Mouse (Mus musculus): ENCODE measurements around the gene Olig2.

DNA sequence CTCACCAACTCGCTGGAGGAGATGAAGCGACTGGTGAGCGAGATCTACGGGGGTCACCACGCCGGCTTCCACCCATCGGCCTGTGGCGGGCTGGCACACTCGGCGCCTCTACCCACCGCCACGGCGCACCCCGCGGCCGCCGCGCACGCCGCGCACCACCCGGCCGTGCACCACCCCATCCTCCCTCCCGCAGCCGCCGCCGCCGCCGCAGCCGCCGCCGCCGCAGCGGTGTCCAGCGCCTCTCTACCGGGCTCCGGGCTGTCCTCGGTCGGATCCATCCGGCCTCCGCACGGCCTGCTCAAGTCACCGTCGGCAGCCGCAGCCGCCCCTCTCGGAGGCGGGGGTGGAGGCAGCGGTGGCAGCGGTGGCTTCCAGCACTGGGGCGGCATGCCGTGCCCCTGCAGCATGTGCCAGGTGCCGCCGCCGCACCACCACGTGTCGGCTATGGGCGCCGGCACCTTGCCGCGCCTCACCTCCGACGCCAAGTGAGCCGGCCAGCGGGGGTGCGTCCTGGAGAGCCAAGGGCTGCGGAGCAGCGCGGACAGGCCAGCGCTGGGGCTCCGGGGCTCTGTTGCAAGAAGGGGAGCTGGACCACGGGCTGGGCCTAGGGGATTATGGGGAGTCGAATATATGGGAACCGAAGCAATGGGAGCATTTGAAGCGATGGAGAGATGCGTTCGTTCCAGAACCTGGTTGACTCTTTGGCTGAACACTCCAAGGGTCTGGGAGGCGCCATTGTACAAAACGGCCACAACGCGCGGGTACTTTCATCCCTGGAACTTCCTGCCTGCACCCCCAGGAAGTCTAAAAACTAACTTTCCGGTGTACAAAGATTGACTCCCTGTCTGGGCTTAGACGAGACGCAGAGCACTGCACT lies 1.9 kb downstream of the Olig2 start:
- TF ChIP-seq ZMIZ1 (IDR thresholded peaks at IDR 0.05; ENCODE audit: low read depth, low read length) (no peak), CTCF (conservative IDR thresholded peaks at IDR 0.05 in 1 of 2, IDR thresholded peaks at IDR 0.05 in 1 of 2; ENCODE audit: low read depth in 2 of 2, low read length in 2 of 2) (no peak), POLR2AphosphoS2 (IDR thresholded peaks at IDR 0.05; ENCODE audit: low read depth, low read length) (no peak), JUN (IDR thresholded peaks at IDR 0.05; ENCODE audit: insufficient read depth, low read depth, low read length) (no peak), MAFK (IDR thresholded peaks at IDR 0.05; ENCODE audit: insufficient replicate concordance, low read length) (no peak), POLR2A (IDR thresholded peaks at IDR 0.05; ENCODE audit: low read depth, low read length) (no peak), NRF1 (IDR thresholded peaks at IDR 0.05; ENCODE audit: low read depth, low read length) (no peak), UBTF (IDR thresholded peaks at IDR 0.05; ENCODE audit: low read depth, low read length) (no peak), USF1 (IDR thresholded peaks at IDR 0.05; ENCODE audit: low read depth, low read length) (no peak)
